Mouse (Mus musculus): Measurements from ENCODE around the gene Zcwpw1. TPM values are rescaled to one million over a fixed set of nuclear protein-coding genes. Genes with fewer than 3 reads are reported as not detected.

Gene Zcwpw1
- 11.4 and 14.8 TPM in 2 replicates for polyA plus RNA-seq (2014; fragmentation: Nextera tagmentation; extraction: Ambion mirVana)

DNA sequence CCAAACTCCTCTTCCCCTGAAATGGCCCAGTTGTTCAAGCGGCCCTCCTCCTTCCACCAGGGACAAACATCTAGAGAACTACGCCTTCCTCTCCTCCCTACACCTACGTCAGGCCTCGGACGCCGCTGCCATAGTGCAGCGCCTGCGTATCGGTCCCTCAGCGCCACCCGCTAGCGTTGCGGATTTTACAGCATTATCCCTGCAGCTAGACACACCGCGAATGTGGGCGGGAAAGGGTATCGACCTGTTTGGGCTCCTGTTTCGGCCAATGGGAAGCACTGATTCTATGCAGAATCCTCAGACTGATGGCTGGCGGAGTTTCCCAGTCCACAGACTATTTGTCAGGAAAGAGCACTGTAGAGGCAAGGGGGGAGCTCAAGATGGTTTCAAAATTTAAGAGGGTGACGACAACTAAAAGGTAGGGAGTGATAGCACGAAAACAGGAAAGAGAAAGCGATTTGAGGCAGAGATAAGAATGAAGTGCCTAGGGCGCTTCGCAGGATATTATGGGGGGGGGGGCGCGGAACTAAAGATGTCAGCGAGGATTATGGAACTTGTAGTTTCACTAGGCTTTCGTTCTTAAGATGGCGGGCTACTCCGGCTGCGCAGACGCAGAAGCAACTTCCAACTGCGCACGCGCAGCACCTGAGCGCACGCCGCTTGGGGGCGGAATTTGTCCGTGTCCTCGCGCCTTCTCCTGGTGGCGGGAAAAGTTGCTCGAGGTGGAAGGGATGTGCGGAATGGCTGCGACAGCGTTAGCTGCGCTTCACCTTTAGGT, at the start of gene Zcwpw1, which contains the start of gene Mepce:
Gene Zcwpw1, plus strand, starts transcription at position 648 of the 778 bp plus-strand sequence.
Gene Mepce, minus strand, starts transcription at position 505 of the 778 bp plus-strand sequence.
- under 1% methylated on average over 47 of the region's 48 CpGs for WGBS
- Histone ChIP-seq H3K4me2 (peak within 1 kb of the TSS; percentile 91), H3K9me3 (ENCODE audit: control insufficient read depth, low read length) (peaks cover 2% of the 10 kb centered on the region; the same call in 1 of the 2 replicates), H3K27me3 (ENCODE audit: control insufficient read depth, insufficient read depth, low read length) (peaks cover 2% of the 10 kb centered on the region; the same call in 1 of the 2 replicates), H3K9ac (ENCODE audit: low read length) (peak within 1 kb of the TSS; percentile 95), H3K36me3 (ENCODE audit: control insufficient read depth, insufficient read depth, low read length) (peaks cover 16% of the 10 kb centered on the region), H3K4me1 (ENCODE audit: control insufficient read depth, insufficient read depth, low read length) (peaks cover 27% of the 10 kb centered on the region), H3K4me3 (ENCODE audit: low read depth, low read length) (peak within 1 kb of the TSS; percentile 84), H3K27ac (ENCODE audit: low read depth, low read length) (peak within 1 kb of the TSS; percentile 97)
- DNase-seq (ENCODE audit: low spot score, missing footprints), result peak; percentile 100
- ATAC-seq (ENCODE audit: low FRiP score), result peak; percentile 61

DNA sequence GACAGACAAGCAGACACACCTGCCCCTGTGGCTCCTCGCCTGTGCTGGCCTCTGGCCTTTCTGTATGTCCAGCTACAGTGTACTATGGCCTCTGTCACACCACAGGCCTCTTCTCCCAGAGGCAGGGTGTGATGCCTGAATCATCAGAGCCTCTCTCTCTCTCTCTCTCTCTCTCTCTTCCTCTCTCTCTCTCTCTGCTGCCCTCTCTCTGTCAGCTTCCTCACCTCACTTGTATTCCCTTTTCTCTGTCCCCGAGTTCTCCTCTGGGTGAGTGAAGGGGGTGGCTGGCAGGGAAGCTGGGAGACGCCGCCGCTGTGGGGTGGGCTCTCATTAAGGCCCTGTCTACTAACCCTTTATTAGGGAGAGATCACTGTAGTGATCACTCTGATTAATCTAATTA, 49.1 kb upstream of the Zcwpw1 start:
- Histone ChIP-seq H3K27ac (ENCODE audit: low read depth, low read length) (peak overlapping the region; percentile 45), H3K9me3 (ENCODE audit: control insufficient read depth, low read length) (no peaks in the 10 kb centered on the region), H3K4me2 (peak overlapping the region; percentile 94; the same call in 1 of the 2 replicates), H3K9ac (ENCODE audit: low read length) (peak overlapping the region; percentile 83; the same call in 1 of the 2 replicates), H3K4me3 (ENCODE audit: low read depth, low read length) (no peak overlapping the region), H3K4me1 (ENCODE audit: control insufficient read depth, insufficient read depth, low read length) (peaks cover 54% of the 10 kb centered on the region), H3K36me3 (ENCODE audit: control insufficient read depth, insufficient read depth, low read length) (peaks cover 4% of the 10 kb centered on the region; the same call in 1 of the 2 replicates), H3K27me3 (ENCODE audit: control insufficient read depth, insufficient read depth, low read length) (no peaks in the 10 kb centered on the region)
- ATAC-seq (ENCODE audit: low FRiP score), result no peak
- WGBS, result 39% methylated on average over 5 of the region's 5 CpGs
- no peak for DNase-seq (ENCODE audit: low spot score, missing footprints)

DNA sequence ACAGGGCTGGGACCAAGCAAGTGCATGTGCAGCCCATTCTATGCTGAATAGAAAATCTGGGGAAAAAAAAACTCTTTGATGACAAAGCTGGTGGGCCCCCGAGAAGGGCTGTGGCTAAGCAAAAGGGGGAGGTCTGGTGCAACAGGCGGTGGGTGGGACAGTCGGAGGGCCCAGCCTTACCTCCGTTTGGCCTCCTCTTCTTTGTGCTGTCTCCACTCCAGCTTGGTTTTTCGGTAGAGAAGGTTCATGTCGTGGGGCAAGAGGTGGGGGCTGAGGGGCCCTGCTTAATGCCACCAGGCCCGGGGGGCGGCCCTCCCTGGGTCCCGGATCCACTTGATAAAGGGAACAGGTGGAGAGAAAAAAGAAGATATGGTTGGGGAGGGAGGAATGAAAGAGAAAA, 48.1 kb upstream of the Zcwpw1 start:
- peak overlapping the region; percentile 83 for H3K9ac ChIP-seq (ENCODE audit: low read length)
- H3K27me3 ChIP-seq (ENCODE audit: control insufficient read depth, insufficient read depth, low read length), result no peaks in the 10 kb centered on the region
- H3K4me2 ChIP-seq, result peak overlapping the region; percentile 94
- no peaks in the 10 kb centered on the region for H3K9me3 ChIP-seq (ENCODE audit: control insufficient read depth, low read length)
- H3K4me3 ChIP-seq (ENCODE audit: low read depth, low read length), result peak overlapping the region; percentile 75
- WGBS, result 25% methylated on average over 9 of the region's 9 CpGs
- H3K4me1 ChIP-seq (ENCODE audit: control insufficient read depth, insufficient read depth, low read length), result peaks cover 46% of the 10 kb centered on the region
- DNase-seq (ENCODE audit: low spot score, missing footprints), result no peak
- H3K27ac ChIP-seq (ENCODE audit: low read depth, low read length), result peak overlapping the region; percentile 45
- peaks cover 4% of the 10 kb centered on the region; the same call in 1 of the 2 replicates for H3K36me3 ChIP-seq (ENCODE audit: control insufficient read depth, insufficient read depth, low read length)
- no peak for ATAC-seq (ENCODE audit: low FRiP score)

DNA sequence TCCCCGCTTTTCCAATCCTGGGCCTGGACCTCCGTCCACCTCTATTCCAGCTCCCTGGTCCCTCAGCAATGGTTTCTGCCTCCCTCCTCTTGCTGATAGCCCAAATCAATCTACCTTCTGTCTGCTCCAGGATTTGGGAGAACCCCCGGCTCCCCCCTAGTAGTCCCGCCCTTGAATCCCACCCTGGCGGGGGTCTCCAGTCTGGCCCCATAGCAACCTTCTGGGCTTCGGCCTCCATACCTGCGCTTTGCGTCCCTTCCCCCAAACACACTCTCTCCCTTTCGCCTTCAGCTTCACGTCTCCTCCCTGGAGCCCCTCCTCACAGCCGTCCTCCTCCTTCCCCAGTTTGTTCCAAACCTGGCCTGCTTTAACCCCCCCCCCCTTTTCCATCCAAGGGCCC, 47.1 kb upstream of the Zcwpw1 start:
- Histone ChIP-seq H3K4me2 (peak overlapping the region; percentile 94), H3K36me3 (ENCODE audit: control insufficient read depth, insufficient read depth, low read length) (peaks cover 4% of the 10 kb centered on the region; the same call in 1 of the 2 replicates), H3K4me3 (ENCODE audit: low read depth, low read length) (peak overlapping the region; percentile 75), H3K4me1 (ENCODE audit: control insufficient read depth, insufficient read depth, low read length) (peaks cover 39% of the 10 kb centered on the region), H3K9ac (ENCODE audit: low read length) (peak overlapping the region; percentile 83), H3K9me3 (ENCODE audit: control insufficient read depth, low read length) (no peaks in the 10 kb centered on the region), H3K27ac (ENCODE audit: low read depth, low read length) (peak overlapping the region; percentile 57), H3K27me3 (ENCODE audit: control insufficient read depth, insufficient read depth, low read length) (no peaks in the 10 kb centered on the region)
- ATAC-seq (ENCODE audit: low FRiP score), result no peak; the same call in 1 of the 2 replicates
- DNase-seq (ENCODE audit: low spot score, missing footprints), result peak; percentile 92
- WGBS, result 8% methylated on average over 11 of the region's 11 CpGs

DNA sequence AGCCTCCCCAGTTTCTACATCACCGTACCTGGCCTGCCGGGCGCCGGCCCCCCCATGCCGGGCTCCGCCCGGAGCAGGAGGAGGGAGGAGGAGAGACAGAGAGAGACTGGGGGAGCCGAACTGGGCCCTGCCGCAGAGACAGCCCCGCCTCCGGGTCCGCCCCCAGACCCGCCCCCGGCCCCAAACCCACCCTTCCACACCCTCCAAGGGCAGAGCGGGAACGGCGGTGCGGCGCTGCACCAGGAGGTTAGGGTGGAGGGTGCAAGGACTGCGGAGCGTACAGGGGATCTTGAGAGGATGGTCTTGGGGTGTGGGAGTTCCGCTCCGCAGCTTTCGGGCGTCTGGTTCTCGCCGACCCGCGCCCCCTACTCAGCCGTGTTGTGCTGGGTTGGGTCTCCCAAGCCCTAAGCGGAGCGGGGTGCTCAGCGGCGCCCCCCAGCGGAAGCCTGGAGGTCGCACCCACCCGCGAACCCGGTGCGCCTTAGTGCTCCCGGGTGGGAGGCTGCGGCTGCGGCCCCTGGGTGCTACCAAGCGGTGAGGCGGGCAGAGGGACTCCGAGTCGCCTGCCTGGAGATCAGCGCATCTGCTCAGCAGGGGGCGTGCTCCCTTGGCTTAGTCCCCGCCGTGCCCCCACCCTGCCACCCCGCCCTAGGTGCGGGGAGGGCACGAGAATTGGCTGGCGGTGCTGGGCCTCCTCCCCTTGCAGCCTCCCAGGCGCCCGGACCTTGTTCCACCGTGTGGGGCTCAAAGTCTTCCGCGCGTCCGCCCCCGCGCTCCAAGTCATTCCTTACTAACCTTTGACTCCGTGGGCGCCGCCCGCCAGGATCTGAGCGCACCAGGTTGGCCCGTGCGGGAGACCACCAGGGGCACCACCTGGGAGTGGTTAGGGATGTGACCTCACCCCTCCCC, 46.3 kb upstream of the Zcwpw1 start, which contains the start of gene Nyap1:
Gene Nyap1, minus strand, starts transcription at position 585 of the 909 bp plus-strand sequence.
- peaks cover 2% of the 10 kb centered on the region; the same call in 1 of the 2 replicates for H3K36me3 ChIP-seq (ENCODE audit: control insufficient read depth, insufficient read depth, low read length)
- H3K4me1 ChIP-seq (ENCODE audit: control insufficient read depth, insufficient read depth, low read length), result peaks cover 37% of the 10 kb centered on the region
- H3K4me2 ChIP-seq, result peak within 1 kb of the TSS; percentile 94
- peak; percentile 99 for DNase-seq (ENCODE audit: low spot score, missing footprints)
- peak within 1 kb of the TSS; percentile 83 for H3K9ac ChIP-seq (ENCODE audit: low read length)
- under 1% methylated on average over 63 of the region's 71 CpGs for WGBS
- peak within 1 kb of the TSS; percentile 57 for H3K27ac ChIP-seq (ENCODE audit: low read depth, low read length)
- peak within 1 kb of the TSS; percentile 75 for H3K4me3 ChIP-seq (ENCODE audit: low read depth, low read length)
- no peaks in the 10 kb centered on the region for H3K9me3 ChIP-seq (ENCODE audit: control insufficient read depth, low read length)
- peak; percentile 84 for ATAC-seq (ENCODE audit: low FRiP score)
- H3K27me3 ChIP-seq (ENCODE audit: control insufficient read depth, insufficient read depth, low read length), result no peaks in the 10 kb centered on the region

DNA sequence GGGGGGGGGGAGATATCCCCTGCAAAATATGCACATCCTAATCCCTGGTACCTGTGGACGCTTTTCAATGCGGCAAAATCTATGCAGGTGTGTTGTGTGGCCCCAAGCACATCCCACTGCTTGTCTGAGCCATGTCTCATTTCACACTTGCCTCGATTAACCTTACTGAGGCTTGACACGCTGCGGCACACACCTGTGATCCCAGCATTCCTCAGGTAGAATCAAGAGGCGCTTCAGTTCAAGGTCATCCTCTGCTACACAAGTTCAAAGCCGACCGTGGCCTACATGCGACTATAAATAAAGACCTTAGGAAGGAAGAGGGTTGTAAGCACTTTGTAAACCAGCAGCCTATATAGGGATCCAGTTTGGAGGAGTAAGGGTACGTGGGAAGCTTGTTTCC, 45.5 kb upstream of the Zcwpw1 start:
- DNase-seq (ENCODE audit: low spot score, missing footprints) (peak; percentile 87), ATAC-seq (ENCODE audit: low FRiP score) (no peak)
- Histone ChIP-seq H3K27me3 (ENCODE audit: control insufficient read depth, insufficient read depth, low read length) (no peaks in the 10 kb centered on the region), H3K4me1 (ENCODE audit: control insufficient read depth, insufficient read depth, low read length) (peaks cover 42% of the 10 kb centered on the region), H3K9me3 (ENCODE audit: control insufficient read depth, low read length) (no peaks in the 10 kb centered on the region), H3K4me3 (ENCODE audit: low read depth, low read length) (no peak overlapping the region; the same call in 1 of the 2 replicates), H3K27ac (ENCODE audit: low read depth, low read length) (no peak overlapping the region), H3K9ac (ENCODE audit: low read length) (no peak overlapping the region), H3K4me2 (peak overlapping the region; percentile 94), H3K36me3 (ENCODE audit: control insufficient read depth, insufficient read depth, low read length) (no peaks in the 10 kb centered on the region)
- 73% methylated on average over 10 of the region's 10 CpGs for WGBS

DNA sequence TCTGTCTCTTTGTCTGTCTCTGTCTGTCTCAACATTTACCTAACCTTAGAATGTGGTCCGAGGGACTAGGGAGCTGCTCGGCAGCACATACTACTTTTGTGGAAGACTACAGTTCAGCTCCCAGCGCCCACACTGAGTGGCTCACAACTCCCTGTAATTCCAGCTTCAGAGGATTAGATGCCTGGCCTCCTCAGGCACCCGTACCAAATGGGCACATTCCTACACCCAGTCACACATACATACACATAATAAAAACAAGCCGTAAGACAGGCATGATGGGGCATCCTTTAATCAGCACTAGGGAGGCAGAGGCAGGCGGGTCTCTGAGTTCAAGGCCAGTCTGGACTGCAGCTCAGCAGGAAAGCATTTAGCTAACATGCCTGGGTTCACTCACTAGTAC, 44.8 kb upstream of the Zcwpw1 start:
- WGBS, result 91% methylated on average over 6 of the region's 6 CpGs
- H3K36me3 ChIP-seq (ENCODE audit: control insufficient read depth, insufficient read depth, low read length), result no peaks in the 10 kb centered on the region

DNA sequence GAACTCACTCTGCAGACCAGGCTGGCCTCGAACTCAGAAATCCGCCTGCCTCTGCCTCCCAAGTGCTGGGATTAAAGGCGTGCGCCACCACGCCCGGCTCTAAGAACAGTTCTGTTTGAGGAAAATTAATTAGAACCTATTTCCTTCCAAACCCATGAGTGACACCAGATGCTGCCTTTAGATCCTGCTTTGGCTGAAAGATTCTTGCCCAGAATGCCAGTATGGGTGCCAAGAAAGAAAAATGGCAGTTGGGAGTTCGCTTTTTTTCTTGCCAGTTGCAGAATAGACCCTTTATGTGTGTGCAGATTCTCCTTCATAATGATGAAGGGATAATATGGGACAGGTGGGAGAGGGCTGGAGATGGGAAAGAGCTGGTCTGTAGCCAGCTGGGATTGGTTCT, 43.4 kb upstream of the Zcwpw1 start:
- H3K27ac ChIP-seq (ENCODE audit: low read depth, low read length), result no peak overlapping the region
- H3K4me2 ChIP-seq, result no peak overlapping the region
- peaks cover 43% of the 10 kb centered on the region for H3K4me1 ChIP-seq (ENCODE audit: control insufficient read depth, insufficient read depth, low read length)
- H3K4me3 ChIP-seq (ENCODE audit: low read depth, low read length), result no peak overlapping the region
- H3K27me3 ChIP-seq (ENCODE audit: control insufficient read depth, insufficient read depth, low read length), result no peaks in the 10 kb centered on the region
- no peaks in the 10 kb centered on the region for H3K9me3 ChIP-seq (ENCODE audit: control insufficient read depth, low read length)
- DNase-seq (ENCODE audit: low spot score, missing footprints) (no peak), ATAC-seq (ENCODE audit: low FRiP score) (no peak)
- H3K9ac ChIP-seq (ENCODE audit: low read length), result no peak overlapping the region
- H3K36me3 ChIP-seq (ENCODE audit: control insufficient read depth, insufficient read depth, low read length), result no peaks in the 10 kb centered on the region
- 91% methylated on average over 7 of the region's 7 CpGs for WGBS

More for the DNA sequence above, 44.8 kb upstream of the Zcwpw1 start:
- no peak for ATAC-seq (ENCODE audit: low FRiP score)
- Histone ChIP-seq H3K4me1 (ENCODE audit: control insufficient read depth, insufficient read depth, low read length) (peaks cover 47% of the 10 kb centered on the region), H3K9me3 (ENCODE audit: control insufficient read depth, low read length) (no peaks in the 10 kb centered on the region), H3K4me2 (no peak overlapping the region), H3K27me3 (ENCODE audit: control insufficient read depth, insufficient read depth, low read length) (no peaks in the 10 kb centered on the region), H3K9ac (ENCODE audit: low read length) (no peak overlapping the region), H3K27ac (ENCODE audit: low read depth, low read length) (no peak overlapping the region), H3K4me3 (ENCODE audit: low read depth, low read length) (no peak overlapping the region)
- DNase-seq (ENCODE audit: low spot score, missing footprints), result no peak
